Mouse (Mus musculus) large intestine, adult 2 months (tissue): ENCODE data around the gene Nrbp1. TPM values are rescaled to one million over a fixed set of nuclear protein-coding genes. Genes with fewer than 3 reads are reported as not detected.

ENCODE experiments used
- DNase-seq: peaks from one replicate; pipeline ENCODE4 v3.0.0-alpha.2; 2012; ENCODE audit warnings: low read depth, low spot score
- WGBS: fragments of 180-500 bp; shearing (Covaris S2); methylation state at CpG from one replicate; pipeline ENCODE4 v1.1.7; 2018; 5-methylcytosine and 5-hydroxymethylcytosine counted together
- polyA plus RNA-seq: library from polyadenylated mRNA; depleted of rRNA; stranded (reverse); fragments of >200 nt; gene quantifications from 2 replicates; pipeline ENCODE4 v1.2.3, GENCODE M21; 2012

Nrbp1 gene
- polyA plus RNA-seq, 1 experiment = 143 TPM

GRCm38 (mm10) chr5:31254452-31254851, 13.8 kb downstream of the Nrbp1 start:
- DNase-seq = peak; percentile 94

GRCm38 (mm10) chr5:31254901-31255300, 14.2 kb downstream of the Nrbp1 start:
- WGBS = 50% methylated on average over 8 of the region's 8 CpGs
- DNase-seq = no peak

More at GRCm38 (mm10) chr5:31254452-31254851, 13.8 kb downstream of the Nrbp1 start:
- WGBS = 26% methylated on average over 7 of the region's 7 CpGs

GRCm38 (mm10) chr5:31255381-31255780, 14.7 kb downstream of the Nrbp1 start:
- DNase-seq = no peak
- WGBS = 95% methylated on average over 2 of the region's 2 CpGs

- DNase-seq = no peak
- WGBS = 76% methylated on average over 2 of the region's 2 CpGs
Measured at GRCm38 (mm10) chr5:31255971-31256370, 15.3 kb downstream of the Nrbp1 start.

- DNase-seq = no peak
- 85% methylated on average over 11 of the region's 11 CpGs for WGBS
Measured at GRCm38 (mm10) chr5:31257616-31258015, 17.0 kb downstream of the Nrbp1 start.

GRCm38 (mm10) chr5:31266101-31266500, 25.4 kb downstream of the Nrbp1 start:
- WGBS = 54% methylated on average over 7 of the region's 7 CpGs
- no peak for DNase-seq

GRCm38 (mm10) chr5:31267686-31268085, 27.0 kb downstream of the Nrbp1 start:
- 77% methylated on average over 6 of the region's 6 CpGs for WGBS
- DNase-seq = no peak

GRCm38 (mm10) chr5:31273018-31273417, 32.4 kb downstream of the Nrbp1 start:
- DNase-seq = no peak
- WGBS = 93% methylated on average over 6 of the region's 6 CpGs

GRCm38 (mm10) chr5:31279245-31279988, 38.8 kb downstream of the Nrbp1 start:
- DNase-seq = no peak
- 82% methylated on average over 20 of the region's 20 CpGs for WGBS

- DNase-seq = no peak
- WGBS = 67% methylated on average over 4 of the region's 4 CpGs
Measured at GRCm38 (mm10) chr5:31288225-31288624, 47.6 kb downstream of the Nrbp1 start.

- WGBS = 66% methylated on average over 3 of the region's 3 CpGs
- DNase-seq = no peak
Measured at GRCm38 (mm10) chr5:31288655-31289054, 48.0 kb downstream of the Nrbp1 start.

- WGBS = 69% methylated on average over 3 of the region's 3 CpGs
Measured at GRCm38 (mm10) chr5:31289626-31290230, 49.1 kb downstream of the Nrbp1 start.

GRCm38 (mm10) chr5:31290521-31291360, 50.1 kb downstream of the Nrbp1 start, which contains the start of gene Ift172:
TSS of gene Ift172 (minus strand) at chr5:31291116.
- peak; percentile 98 for DNase-seq
- under 1% methylated on average over 45 of the region's 45 CpGs for WGBS

More at GRCm38 (mm10) chr5:31289626-31290230, 49.1 kb downstream of the Nrbp1 start:
- DNase-seq = no peak

- DNase-seq = no peak
- 1% methylated on average over 9 of the region's 9 CpGs for WGBS
Measured at GRCm38 (mm10) chr5:31291361-31291688, 50.7 kb downstream of the Nrbp1 start.

- 14% methylated on average over 29 of the region's 29 CpGs for WGBS
- DNase-seq = no peak
Measured at GRCm38 (mm10) chr5:31294964-31295605, 54.4 kb downstream of the Nrbp1 start.

GRCm38 (mm10) chr5:31295606-31296141, 55.0 kb downstream of the Nrbp1 start, which contains the start of gene Fndc4:
TSS of gene Fndc4 (minus strand) at chr5:31296080.
- DNase-seq = no peak
- under 1% methylated on average over 42 of the region's 46 CpGs for WGBS

GRCm38 (mm10) chr5:31297047-31297757, 56.5 kb downstream of the Nrbp1 start, which contains the start of gene Gckr:
TSS of gene Gckr (plus strand) at chr5:31297443.
- WGBS = 59% methylated on average over 13 of the region's 13 CpGs
- no peak for DNase-seq

GRCm38 (mm10) chr5:31297981-31298380, 57.3 kb downstream of the Nrbp1 start:
- DNase-seq = no peak

GRCm38 (mm10) chr5:31298486-31298885, 57.8 kb downstream of the Nrbp1 start:
- 35% methylated on average over 2 of the region's 2 CpGs for WGBS
- DNase-seq = no peak

More at GRCm38 (mm10) chr5:31297981-31298380, 57.3 kb downstream of the Nrbp1 start:
- WGBS = 45% methylated on average over 3 of the region's 3 CpGs
